Mouse (Mus musculus) liver, embryonic 11.5 days (tissue): ENCODE results near the gene Lpp. TPM values are rescaled to one million over a fixed set of nuclear protein-coding genes. Genes with fewer than 3 reads are reported as not detected.

ENCODE experiments used
- ATAC-seq: fragments of 200-750 bp; cut with Nextera tagmentation; replicated peaks from 2 replicates; pipeline ENCODE4 v1.8.0; 2017; ENCODE audit warnings: moderate number of reproducible peaks, mild to moderate bottlenecking, moderate TSS enrichment, moderate library complexity; ENCODE audit not compliant: low FRiP score
- DNase-seq: peaks from one replicate; pipeline ENCODE4 v3.0.0-alpha.2; 2017; ENCODE audit warnings: low spot score
- H3K27ac ChIP-seq: fragments of 300-500 bp; sonication (generic); 2 replicates; pipeline ENCODE4 v1.5.1; 2014; ENCODE audit warnings: mild to moderate bottlenecking, low read depth, low read length, control low read depth
- H3K27me3 ChIP-seq: fragments of 300-500 bp; sonication (generic); replicated peaks from 2 replicates; pipeline ENCODE4 v1.6.1; 2014; ENCODE audit warnings: low read length, mixed read lengths; ENCODE audit not compliant: control insufficient read depth, insufficient read depth
- H3K36me3 ChIP-seq: fragments of 300-500 bp; sonication (generic); 2 replicates; pipeline ENCODE4 v1.6.1; 2014; ENCODE audit warnings: mild to moderate bottlenecking, low read length, moderate library complexity, mixed read lengths; ENCODE audit not compliant: control insufficient read depth, insufficient read depth
- H3K4me1 ChIP-seq: fragments of 300-500 bp; sonication (generic); replicated peaks from 2 replicates; pipeline ENCODE4 v1.6.1; 2014; ENCODE audit warnings: low read length, mixed read lengths; ENCODE audit not compliant: control insufficient read depth, insufficient read depth
- H3K4me2 ChIP-seq: fragments of 300-500 bp; sonication (generic); 2 replicates; pipeline ENCODE4 v1.6.1; 2014; ENCODE audit warnings: mild to moderate bottlenecking, control low read depth, moderate library complexity
- H3K4me3 ChIP-seq: fragments of 300-500 bp; sonication (generic); 2 replicates; pipeline ENCODE4 v1.5.1; 2014; ENCODE audit warnings: low read depth, low read length, control low read depth
- H3K9ac ChIP-seq: fragments of 300-500 bp; sonication (generic); 2 replicates; pipeline ENCODE4 v1.6.1; 2014; ENCODE audit warnings: low read depth, low read length, control low read depth
- H3K9me3 ChIP-seq: fragments of 300-500 bp; sonication (generic); 2 replicates; pipeline ENCODE4 v1.6.1; 2016; ENCODE audit warnings: low read length, inconsistent platforms, mixed read lengths; ENCODE audit not compliant: control insufficient read depth
- WGBS: fragments of 180-500 bp; shearing (Covaris S2); extraction: QIAGEN DNeasy Blood & Tissue Kit; methylation state at CpG from one replicate; pipeline ENCODE4 v1.1.7; 2014; 5-methylcytosine and 5-hydroxymethylcytosine counted together
- polyA plus RNA-seq: library from polyadenylated mRNA; unstranded; fragments of >200 nt; fragmentation: Nextera tagmentation; extraction: Ambion mirVana; gene quantifications from 2 replicates; pipeline ENCODE4 v1.2.1, GENCODE M21; 2014

The Lpp gene
- polyA plus RNA-seq, 1 experiment from 2014 or later: 21.2 TPM

DNA sequence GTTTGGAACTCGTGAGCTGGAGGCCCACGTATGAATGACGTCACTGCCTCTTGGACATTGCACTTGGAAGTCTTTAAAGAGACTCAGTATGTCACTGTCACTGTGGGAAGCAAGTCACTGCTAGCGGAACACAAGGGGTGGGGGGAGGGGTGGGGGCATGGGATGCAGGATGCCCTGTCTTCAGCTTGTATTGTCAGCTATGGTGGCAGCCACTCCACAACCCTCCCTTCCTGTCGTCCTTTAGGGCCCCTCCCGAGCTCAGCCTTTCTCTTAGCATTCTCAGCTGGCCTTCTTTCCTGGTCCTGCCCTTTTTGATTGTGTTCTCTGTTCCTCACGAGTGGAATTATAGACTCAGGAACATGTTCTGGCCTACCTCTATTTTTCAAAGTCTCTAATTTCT is 40.3 kb downstream of the Lpp start:
- whole genome bisulfite sequencing: 36% methylated on average over 7 of the region's 7 CpGs
- H3K27ac ChIP-seq: no peak overlapping the region
- ATAC-seq: no peak
- H3K27me3 ChIP-seq: no peaks in the 10 kb centered on the region
- H3K4me1 ChIP-seq: peaks cover 26% of the 10 kb centered on the region
- no peaks in the 10 kb centered on the region for H3K9me3 ChIP-seq
- no peak overlapping the region for H3K4me3 ChIP-seq
- no peak for DNase-seq
- no peak overlapping the region for H3K9ac ChIP-seq
- no peaks in the 10 kb centered on the region for H3K36me3 ChIP-seq
- peak overlapping the region; percentile 4; the same call in 1 of the 2 replicates for H3K4me2 ChIP-seq

DNA sequence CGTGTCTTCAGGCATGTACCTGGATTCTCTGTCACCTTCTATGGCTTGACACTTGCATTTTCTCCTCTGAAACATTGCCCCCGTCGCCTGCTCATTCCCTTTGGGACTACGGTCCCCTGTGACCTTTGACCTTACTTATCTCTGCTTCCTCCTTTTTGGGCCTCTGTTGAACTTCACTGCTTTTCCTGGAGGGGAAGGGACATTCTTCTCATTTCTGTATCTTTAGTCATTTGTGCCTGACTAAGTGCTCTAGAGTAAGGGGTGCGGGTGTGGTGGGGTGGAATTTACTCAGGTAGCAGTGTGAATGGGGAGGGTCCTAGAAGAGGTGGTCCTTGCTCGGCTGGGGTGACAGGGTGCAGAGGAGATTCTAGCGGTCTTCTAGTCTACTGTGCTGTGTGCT is 40.7 kb downstream of the Lpp start:
- WGBS: 40% methylated on average over 7 of the region's 7 CpGs
- no peak overlapping the region for H3K9ac ChIP-seq

DNA sequence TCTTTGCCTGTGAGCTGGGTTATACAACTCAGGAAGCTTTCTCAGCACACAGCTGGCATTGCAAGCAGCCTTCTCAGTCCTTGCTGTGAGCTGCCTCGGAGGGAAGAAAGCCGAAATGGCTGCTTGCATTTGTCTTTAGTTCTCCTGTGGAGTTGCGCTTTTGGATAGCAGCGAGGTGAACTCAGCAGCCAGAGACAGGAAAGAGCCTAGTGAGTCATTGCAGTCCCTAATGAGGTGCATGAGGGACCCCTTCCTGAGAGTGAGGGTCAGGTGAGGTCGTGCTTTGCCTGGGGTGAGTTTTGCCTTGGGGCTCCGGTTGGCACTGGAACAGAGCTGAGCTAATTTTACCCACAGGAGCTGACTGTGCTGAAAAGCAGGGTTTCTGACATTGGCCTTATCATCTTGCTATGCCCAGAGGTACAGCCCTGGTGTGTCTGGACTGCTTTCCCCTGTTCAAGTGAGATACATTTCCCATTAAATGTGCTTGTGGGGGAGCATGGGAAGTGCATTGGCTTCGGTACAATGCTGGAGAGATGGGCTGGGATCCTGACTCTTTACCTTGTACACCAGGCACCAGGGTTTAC is 41.3 kb downstream of the Lpp start:
- no peaks in the 10 kb centered on the region for H3K9me3 ChIP-seq
- DNase-seq (no peak), ATAC-seq (no peak)
- H3K9ac ChIP-seq: no peak overlapping the region
- no peak overlapping the region for H3K4me3 ChIP-seq
- H3K36me3 ChIP-seq: no peaks in the 10 kb centered on the region
- no peaks in the 10 kb centered on the region for H3K27me3 ChIP-seq
- H3K4me2 ChIP-seq: no peak overlapping the region
- H3K27ac ChIP-seq: peak overlapping the region; percentile 48; the same call in 1 of the 2 replicates
- H3K4me1 ChIP-seq: peaks cover 26% of the 10 kb centered on the region
- WGBS: 53% methylated on average over 7 of the region's 7 CpGs

More for the DNA sequence above, 40.7 kb downstream of the Lpp start:
- Histone ChIP-seq H3K27me3 (no peaks in the 10 kb centered on the region), H3K4me1 (peaks cover 26% of the 10 kb centered on the region), H3K36me3 (no peaks in the 10 kb centered on the region), H3K4me2 (peak overlapping the region; percentile 4; the same call in 1 of the 2 replicates), H3K27ac (peak overlapping the region; percentile 48; the same call in 1 of the 2 replicates), H3K4me3 (no peak overlapping the region), H3K9me3 (no peaks in the 10 kb centered on the region)
- no peak for DNase-seq
- ATAC-seq: no peak

DNA sequence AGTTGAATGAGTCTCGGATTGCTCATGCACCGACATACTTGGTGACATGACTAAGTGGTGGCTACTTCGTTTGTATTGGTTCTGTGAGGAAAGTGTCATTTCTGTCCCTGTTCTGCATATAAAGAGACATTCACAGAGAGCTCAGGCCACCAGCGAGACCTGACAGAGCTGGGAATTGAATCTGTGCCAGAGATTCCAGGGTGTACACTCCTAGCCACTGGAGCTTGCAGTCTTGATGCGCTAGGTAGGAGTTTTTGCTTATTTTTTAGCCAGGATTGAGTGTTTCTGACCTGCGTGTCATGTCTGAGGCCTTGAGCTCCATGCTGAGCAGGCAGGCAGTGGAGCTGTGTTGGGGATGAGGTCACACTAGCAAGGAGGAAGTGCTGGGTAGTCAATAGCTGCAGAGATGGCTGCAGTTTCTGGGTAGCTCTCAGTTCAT is 41.8 kb downstream of the Lpp start:
- no peak for ATAC-seq
- H3K4me2 ChIP-seq: no peak overlapping the region
- H3K36me3 ChIP-seq: no peaks in the 10 kb centered on the region
- peak overlapping the region; percentile 36; the same call in 1 of the 2 replicates for H3K27ac ChIP-seq
- peaks cover 26% of the 10 kb centered on the region for H3K4me1 ChIP-seq
- WGBS: 66% methylated on average over 6 of the region's 6 CpGs
- H3K27me3 ChIP-seq: no peaks in the 10 kb centered on the region
- H3K9ac ChIP-seq: no peak overlapping the region
- H3K4me3 ChIP-seq: no peak overlapping the region
- H3K9me3 ChIP-seq: no peaks in the 10 kb centered on the region
- no peak for DNase-seq

DNA sequence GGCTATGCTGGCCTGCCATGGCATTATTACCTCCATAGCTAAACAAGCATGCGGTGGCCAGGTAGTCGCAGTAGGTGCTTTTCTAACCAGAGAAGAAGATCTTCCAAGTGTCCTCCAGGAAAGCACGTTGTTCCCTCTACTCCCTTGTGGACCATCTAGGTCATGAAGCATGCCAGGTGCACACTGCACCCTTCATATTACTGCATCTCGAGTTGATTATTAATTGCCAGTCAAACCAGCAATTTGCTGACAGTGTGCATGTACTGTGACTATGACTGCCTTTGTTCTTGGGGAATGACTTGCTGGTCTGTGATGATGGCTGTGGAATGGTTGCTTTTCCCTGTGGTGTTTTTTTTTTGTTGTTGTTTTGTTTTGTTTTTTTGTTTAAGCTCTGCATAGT is 45.1 kb downstream of the Lpp start:
- Histone ChIP-seq H3K27me3 (no peaks in the 10 kb centered on the region), H3K9ac (no peak overlapping the region), H3K9me3 (no peaks in the 10 kb centered on the region), H3K4me1 (peaks cover 21% of the 10 kb centered on the region), H3K4me2 (no peak overlapping the region), H3K4me3 (no peak overlapping the region), H3K36me3 (no peaks in the 10 kb centered on the region), H3K27ac (no peak overlapping the region)
- WGBS: 86% methylated on average over 4 of the region's 4 CpGs
- DNase-seq (no peak), ATAC-seq (no peak)

DNA sequence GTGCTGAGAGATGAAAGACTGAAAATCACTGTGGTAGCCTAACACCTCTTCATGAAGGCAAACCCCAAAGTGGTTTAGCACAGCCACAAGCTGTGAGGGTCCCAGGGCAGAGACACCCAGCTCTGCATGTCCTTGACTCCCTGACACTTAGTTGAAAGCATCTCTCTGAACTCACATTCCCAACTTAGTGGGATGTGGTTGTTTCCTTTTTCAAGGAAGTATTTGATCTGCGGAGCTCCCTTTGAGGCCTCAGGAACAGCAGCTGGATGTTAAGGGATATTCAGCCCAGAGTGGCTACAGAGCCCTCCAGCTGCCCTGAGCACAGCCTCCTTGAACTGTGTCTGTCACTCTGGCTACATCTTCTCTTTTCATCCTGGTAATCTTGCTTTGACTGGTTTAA is 48.0 kb downstream of the Lpp start:
- no peak for ATAC-seq
- H3K27me3 ChIP-seq: no peaks in the 10 kb centered on the region
- no peaks in the 10 kb centered on the region for H3K36me3 ChIP-seq
- H3K4me3 ChIP-seq: no peak overlapping the region
- WGBS: 37% methylated on average over 1 of the region's 1 CpGs
- H3K9me3 ChIP-seq: no peaks in the 10 kb centered on the region
- H3K4me2 ChIP-seq: no peak overlapping the region
- H3K9ac ChIP-seq: no peak overlapping the region
- no peak overlapping the region for H3K27ac ChIP-seq
- no peaks in the 10 kb centered on the region; the same call in 1 of the 2 replicates for H3K4me1 ChIP-seq
- no peak for DNase-seq

DNA sequence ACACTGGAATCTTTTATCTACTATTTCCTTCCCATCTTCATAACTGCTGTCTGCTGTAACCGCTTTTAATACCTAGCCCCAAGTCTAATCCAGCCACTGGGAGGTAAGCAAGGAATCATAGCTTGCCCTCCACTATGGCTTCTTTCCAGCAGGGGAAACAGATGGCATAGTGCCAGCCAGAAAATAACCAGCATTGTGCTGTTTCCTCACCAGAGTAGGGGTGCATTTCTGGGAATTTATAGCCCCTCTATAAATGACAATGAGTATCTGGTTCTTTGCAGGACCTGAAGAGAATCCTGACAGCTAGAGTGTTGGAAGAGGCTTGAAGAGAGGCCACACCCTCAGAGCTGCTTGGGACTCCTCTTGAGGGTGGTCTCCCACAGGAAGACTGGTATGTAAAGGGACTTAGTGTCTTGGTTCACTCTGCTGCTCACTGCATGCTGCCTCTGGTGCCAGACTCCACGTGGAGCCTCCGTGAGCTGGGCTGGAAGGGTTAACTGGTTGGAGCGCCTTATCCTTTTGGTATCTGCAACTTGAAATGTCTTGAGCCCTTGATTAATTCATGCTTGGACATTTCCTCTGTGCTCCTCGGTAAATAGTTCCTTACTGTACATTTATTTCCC is 49.3 kb downstream of the Lpp start:
- Histone ChIP-seq H3K4me3 (no peak overlapping the region), H3K4me1 (peaks cover 2% of the 10 kb centered on the region), H3K4me2 (no peak overlapping the region), H3K9me3 (no peaks in the 10 kb centered on the region), H3K9ac (no peak overlapping the region), H3K27me3 (no peaks in the 10 kb centered on the region), H3K27ac (no peak overlapping the region), H3K36me3 (no peaks in the 10 kb centered on the region)
- no peak for DNase-seq
- 56% methylated on average over 5 of the region's 5 CpGs for WGBS
- no peak for ATAC-seq

DNA sequence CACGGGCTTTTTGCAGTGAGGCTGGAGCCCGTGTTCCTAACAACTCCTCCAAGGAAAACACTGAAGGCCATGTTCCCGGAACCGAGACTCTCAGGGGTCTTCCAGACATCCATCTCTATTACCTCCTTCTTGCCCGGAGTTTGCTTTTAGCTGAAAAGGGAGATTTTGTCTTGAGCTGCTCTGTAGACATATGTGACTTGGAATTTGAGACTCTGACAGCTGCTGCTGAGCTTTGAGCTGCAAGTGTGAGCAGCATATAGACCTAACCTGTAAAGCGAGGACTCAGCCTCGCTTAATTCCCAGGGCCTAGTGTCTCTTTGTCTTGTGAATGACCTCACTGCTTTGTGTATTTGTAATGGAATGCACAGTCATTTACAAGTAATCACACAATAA is 49.8 kb downstream of the Lpp start:
- Histone ChIP-seq H3K4me2 (no peak overlapping the region), H3K27me3 (no peaks in the 10 kb centered on the region), H3K9me3 (no peaks in the 10 kb centered on the region), H3K36me3 (no peaks in the 10 kb centered on the region), H3K9ac (no peak overlapping the region), H3K4me1 (peaks cover 4% of the 10 kb centered on the region), H3K4me3 (no peak overlapping the region), H3K27ac (no peak overlapping the region)
- WGBS: 60% methylated on average over 7 of the region's 7 CpGs
- no peak for DNase-seq
- ATAC-seq: no peak

DNA sequence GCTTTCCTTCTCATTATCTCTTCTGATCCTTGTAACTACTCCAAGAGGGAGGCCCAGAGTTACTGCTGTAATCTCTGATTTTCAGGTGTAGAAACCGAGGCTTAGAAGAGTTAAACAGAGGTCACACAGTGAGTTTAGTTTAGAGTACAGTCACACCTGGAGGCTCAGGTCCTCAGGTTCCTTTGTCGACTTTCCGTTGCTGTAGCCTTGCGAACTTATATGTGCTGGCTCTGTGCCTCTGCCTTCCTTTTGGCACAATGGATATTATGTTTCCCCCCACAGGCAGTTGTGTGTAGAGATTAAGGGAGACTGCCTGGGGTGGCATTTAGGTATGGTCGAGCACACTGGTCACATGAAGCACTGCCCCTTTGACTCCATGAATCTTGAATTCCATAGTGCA is 50.2 kb downstream of the Lpp start:
- no peak overlapping the region for H3K4me2 ChIP-seq
- H3K4me1 ChIP-seq: peaks cover 6% of the 10 kb centered on the region
- H3K9ac ChIP-seq: no peak overlapping the region
- H3K36me3 ChIP-seq: no peaks in the 10 kb centered on the region
- no peak overlapping the region for H3K4me3 ChIP-seq
- H3K27ac ChIP-seq: no peak overlapping the region
- DNase-seq (no peak), ATAC-seq (no peak)
- 65% methylated on average over 5 of the region's 5 CpGs for WGBS
- H3K27me3 ChIP-seq: no peaks in the 10 kb centered on the region
- no peaks in the 10 kb centered on the region for H3K9me3 ChIP-seq
